Mouse (Mus musculus): Measurements from ENCODE around the gene Igf2bp2. TPM values are rescaled to one million over a fixed set of nuclear protein-coding genes. Genes with fewer than 3 reads are reported as not detected.
A peak's percentile ranks its signal among the peaks of the same experiment; 100 is the strongest.

Igf2bp2 gene
- polyA plus RNA-seq, 1 experiment from 2014 or later: 103 TPM

DNA sequence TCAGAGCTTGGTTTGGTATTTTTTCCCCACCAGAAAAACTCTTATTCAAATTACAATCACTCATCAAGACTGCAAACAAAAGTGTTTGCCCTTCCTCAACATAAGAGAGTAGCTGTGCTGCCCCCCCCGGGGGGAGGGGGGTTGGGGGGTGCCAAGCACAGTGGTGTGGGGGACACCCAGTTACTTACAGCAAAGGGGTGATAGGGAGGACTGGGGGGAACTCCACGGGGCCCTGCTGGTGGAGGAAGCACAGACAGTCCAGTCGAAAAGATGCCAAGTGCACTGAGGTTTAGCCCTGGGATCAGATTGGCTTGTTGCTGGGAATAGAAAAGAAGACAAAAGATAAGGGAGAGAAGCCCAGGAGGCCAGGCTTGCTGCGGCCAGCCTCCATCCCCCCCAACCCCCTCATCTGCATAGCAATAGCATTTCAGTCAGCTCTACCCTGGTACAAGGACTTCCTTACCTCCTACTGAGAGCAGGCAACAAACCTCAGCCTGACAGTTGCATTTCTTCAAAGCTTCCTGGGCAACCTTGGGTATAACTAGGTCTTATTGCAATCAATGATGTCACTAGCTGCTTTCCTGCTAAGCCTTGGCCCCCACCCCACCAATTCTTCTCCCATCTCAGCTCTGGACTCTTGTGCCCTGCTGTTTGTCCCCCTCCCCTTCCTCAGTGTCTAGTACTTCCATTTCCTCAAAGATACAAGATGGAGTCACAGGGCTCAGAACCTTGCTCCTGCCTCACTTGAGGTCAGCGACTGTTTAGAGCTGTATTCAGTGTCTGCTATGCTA lies 87.1 kb downstream of the Igf2bp2 start:
- ATAC-seq (ENCODE audit: insufficient read depth, low FRiP score): 0 out of 2 replicates have a peak, but pooled peaks have one; percentile 7
- Histone ChIP-seq H3K4me2 (ENCODE audit: low read depth, low read length) (no peak overlapping the region), H3K36me3 (ENCODE audit: control insufficient read depth, insufficient read depth, low read length) (peaks cover 5% of the 10 kb centered on the region; the same call in 1 of the 2 replicates), H3K4me1 (ENCODE audit: control insufficient read depth, insufficient read depth, low read length) (no peaks in the 10 kb centered on the region), H3K27me3 (ENCODE audit: control insufficient read depth, insufficient read depth, low read length) (no peaks in the 10 kb centered on the region), H3K27ac (ENCODE audit: low read length) (no peak overlapping the region), H3K9ac (ENCODE audit: low read length) (no peak overlapping the region), H3K4me3 (replicated peaks; ENCODE audit: low read length) (no peak overlapping the region), H3K9me3 (replicated peaks; ENCODE audit: control insufficient read depth, low read length) (no peaks in the 10 kb centered on the region)
- 44% methylated on average over 5 of the region's 5 CpGs for WGBS

DNA sequence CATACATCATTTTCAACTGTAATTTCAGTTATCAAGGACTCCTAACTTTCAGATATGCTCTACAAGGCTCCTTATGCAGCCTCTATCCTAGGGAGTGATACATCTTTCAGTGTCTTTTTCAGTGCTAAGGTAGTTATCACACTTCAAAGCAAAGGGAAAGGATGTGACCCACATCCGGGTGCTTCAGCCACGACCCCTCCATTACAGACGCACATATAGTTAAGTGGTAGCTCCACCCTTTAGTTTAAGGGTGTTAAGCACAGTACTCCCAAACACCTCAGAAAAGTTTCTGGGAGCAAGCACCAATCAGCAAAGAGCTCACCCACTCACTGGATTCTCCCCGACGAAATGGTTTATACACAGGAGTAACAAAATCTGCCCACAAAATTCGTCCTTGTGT lies 88.0 kb downstream of the Igf2bp2 start:
- Histone ChIP-seq H3K4me3 (replicated peaks; ENCODE audit: low read length) (no peak overlapping the region), H3K27ac (ENCODE audit: low read length) (no peak overlapping the region), H3K4me1 (ENCODE audit: control insufficient read depth, insufficient read depth, low read length) (no peaks in the 10 kb centered on the region), H3K9ac (ENCODE audit: low read length) (no peak overlapping the region), H3K27me3 (ENCODE audit: control insufficient read depth, insufficient read depth, low read length) (no peaks in the 10 kb centered on the region), H3K36me3 (ENCODE audit: control insufficient read depth, insufficient read depth, low read length) (peaks cover 3% of the 10 kb centered on the region; the same call in 1 of the 2 replicates), H3K4me2 (ENCODE audit: low read depth, low read length) (no peak overlapping the region), H3K9me3 (replicated peaks; ENCODE audit: control insufficient read depth, low read length) (no peaks in the 10 kb centered on the region)
- WGBS: 73% methylated on average over 6 of the region's 6 CpGs
- no peak for ATAC-seq (ENCODE audit: insufficient read depth, low FRiP score)

DNA sequence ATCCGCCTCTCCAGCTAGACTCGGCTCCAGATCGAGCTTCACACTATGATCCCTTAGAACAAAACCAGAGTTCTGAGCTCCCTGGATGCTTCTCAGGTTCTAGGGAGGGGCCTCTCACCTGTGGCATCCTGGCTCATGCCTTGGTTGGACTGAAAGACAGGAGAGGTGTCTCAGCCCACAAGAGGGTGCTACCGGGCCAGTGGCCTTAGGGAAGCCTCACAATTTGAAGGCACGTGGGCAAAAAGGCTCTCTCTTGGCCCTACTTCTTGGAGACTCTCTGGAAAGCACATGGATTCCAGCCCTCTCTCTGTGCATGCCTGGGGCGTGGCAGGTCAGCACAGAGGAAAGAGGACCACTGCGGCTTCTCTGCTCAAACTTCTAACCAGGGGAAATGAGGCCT lies 91.7 kb downstream of the Igf2bp2 start:
- Histone ChIP-seq H3K4me3 (replicated peaks; ENCODE audit: low read length) (no peak overlapping the region), H3K27me3 (ENCODE audit: control insufficient read depth, insufficient read depth, low read length) (no peaks in the 10 kb centered on the region), H3K4me2 (ENCODE audit: low read depth, low read length) (no peak overlapping the region), H3K27ac (ENCODE audit: low read length) (no peak overlapping the region), H3K9me3 (replicated peaks; ENCODE audit: control insufficient read depth, low read length) (no peaks in the 10 kb centered on the region), H3K9ac (ENCODE audit: low read length) (no peak overlapping the region), H3K36me3 (ENCODE audit: control insufficient read depth, insufficient read depth, low read length) (peaks cover 31% of the 10 kb centered on the region), H3K4me1 (ENCODE audit: control insufficient read depth, insufficient read depth, low read length) (no peaks in the 10 kb centered on the region)
- 80% methylated on average over 7 of the region's 7 CpGs for WGBS
- no peak for ATAC-seq (ENCODE audit: insufficient read depth, low FRiP score)

DNA sequence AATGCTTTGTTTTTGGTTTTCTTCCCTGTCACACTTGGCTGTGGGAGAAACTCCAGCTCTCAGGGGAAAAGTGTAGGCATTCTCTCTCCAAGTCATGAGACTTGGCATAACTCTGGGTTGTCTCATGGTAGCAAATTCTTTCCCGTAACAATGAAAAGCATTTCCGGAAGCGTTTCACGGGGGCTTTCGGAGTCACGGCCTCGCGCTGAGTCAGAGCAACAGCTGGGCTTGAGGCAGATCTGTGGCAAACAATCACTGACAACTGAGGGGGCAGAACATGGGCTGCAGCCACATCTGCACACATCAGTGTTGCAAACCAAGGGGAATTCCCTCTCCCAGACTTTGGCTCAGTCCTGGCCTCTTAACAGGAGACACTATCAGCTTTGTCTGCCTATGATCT lies 95.7 kb downstream of the Igf2bp2 start:
- Histone ChIP-seq H3K4me2 (ENCODE audit: low read depth, low read length) (no peak overlapping the region), H3K27me3 (ENCODE audit: control insufficient read depth, insufficient read depth, low read length) (no peaks in the 10 kb centered on the region), H3K9ac (ENCODE audit: low read length) (no peak overlapping the region), H3K27ac (ENCODE audit: low read length) (no peak overlapping the region), H3K9me3 (replicated peaks; ENCODE audit: control insufficient read depth, low read length) (no peaks in the 10 kb centered on the region), H3K4me1 (ENCODE audit: control insufficient read depth, insufficient read depth, low read length) (no peaks in the 10 kb centered on the region), H3K36me3 (ENCODE audit: control insufficient read depth, insufficient read depth, low read length) (peaks cover 46% of the 10 kb centered on the region), H3K4me3 (replicated peaks; ENCODE audit: low read length) (no peak overlapping the region)
- WGBS: 86% methylated on average over 8 of the region's 8 CpGs
- no peak for ATAC-seq (ENCODE audit: insufficient read depth, low FRiP score)

DNA sequence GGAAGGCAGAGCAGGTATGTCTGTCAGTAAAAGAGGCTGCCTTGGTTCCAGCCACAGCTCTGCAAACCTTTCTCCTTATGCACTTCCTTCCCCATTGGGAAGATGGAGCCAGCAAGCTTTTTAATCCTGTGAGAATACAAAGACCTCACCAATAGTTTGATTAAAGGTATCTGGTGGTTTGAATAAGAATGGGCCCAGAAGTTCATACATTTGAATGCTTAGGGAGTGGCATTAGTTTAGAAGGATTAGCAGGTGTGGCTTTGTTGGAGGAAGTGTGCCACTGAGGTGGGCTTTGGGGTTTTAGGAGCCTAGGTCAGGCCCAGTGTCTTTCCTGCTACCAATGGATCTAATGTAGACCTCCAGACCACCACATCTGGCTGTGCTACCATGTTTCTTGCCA lies 97.6 kb downstream of the Igf2bp2 start:
- Histone ChIP-seq H3K4me2 (ENCODE audit: low read depth, low read length) (no peak overlapping the region), H3K9ac (ENCODE audit: low read length) (no peak overlapping the region), H3K27me3 (ENCODE audit: control insufficient read depth, insufficient read depth, low read length) (no peaks in the 10 kb centered on the region), H3K4me1 (ENCODE audit: control insufficient read depth, insufficient read depth, low read length) (no peaks in the 10 kb centered on the region), H3K27ac (ENCODE audit: low read length) (no peak overlapping the region), H3K9me3 (replicated peaks; ENCODE audit: control insufficient read depth, low read length) (no peaks in the 10 kb centered on the region), H3K4me3 (replicated peaks; ENCODE audit: low read length) (no peak overlapping the region), H3K36me3 (ENCODE audit: control insufficient read depth, insufficient read depth, low read length) (peaks cover 46% of the 10 kb centered on the region)
- ATAC-seq (ENCODE audit: insufficient read depth, low FRiP score): no peak

DNA sequence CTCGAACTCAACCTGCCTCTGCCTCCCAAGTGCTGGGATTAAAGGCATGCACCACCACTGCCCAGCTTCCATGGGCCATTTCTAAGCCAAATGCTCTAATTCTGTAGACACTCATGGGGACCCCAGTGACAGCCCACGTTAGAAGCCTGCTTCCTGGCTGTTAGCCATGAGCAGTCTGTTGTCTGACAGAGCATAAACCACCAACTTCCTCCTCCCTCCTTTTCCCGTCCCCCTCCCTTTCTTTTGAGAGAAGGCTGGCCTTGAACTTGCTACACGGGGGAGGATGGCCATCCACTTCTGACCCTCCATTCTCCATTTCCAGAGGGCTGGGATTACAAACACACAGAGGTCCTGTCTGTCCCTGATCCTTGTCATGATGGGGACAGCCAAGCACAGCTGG lies 100.8 kb downstream of the Igf2bp2 start:
- no peak for ATAC-seq (ENCODE audit: insufficient read depth, low FRiP score)
- no peaks in the 10 kb centered on the region for H3K9me3 ChIP-seq (replicated peaks; ENCODE audit: control insufficient read depth, low read length)
- H3K27ac ChIP-seq (ENCODE audit: low read length): no peak overlapping the region
- no peak overlapping the region for H3K4me3 ChIP-seq (replicated peaks; ENCODE audit: low read length)
- 65% methylated on average over 4 of the region's 4 CpGs for WGBS
- no peaks in the 10 kb centered on the region for H3K27me3 ChIP-seq (ENCODE audit: control insufficient read depth, insufficient read depth, low read length)
- peaks cover 26% of the 10 kb centered on the region for H3K36me3 ChIP-seq (ENCODE audit: control insufficient read depth, insufficient read depth, low read length)
- no peaks in the 10 kb centered on the region for H3K4me1 ChIP-seq (ENCODE audit: control insufficient read depth, insufficient read depth, low read length)
- H3K9ac ChIP-seq (ENCODE audit: low read length): no peak overlapping the region
- no peak overlapping the region for H3K4me2 ChIP-seq (ENCODE audit: low read depth, low read length)

DNA sequence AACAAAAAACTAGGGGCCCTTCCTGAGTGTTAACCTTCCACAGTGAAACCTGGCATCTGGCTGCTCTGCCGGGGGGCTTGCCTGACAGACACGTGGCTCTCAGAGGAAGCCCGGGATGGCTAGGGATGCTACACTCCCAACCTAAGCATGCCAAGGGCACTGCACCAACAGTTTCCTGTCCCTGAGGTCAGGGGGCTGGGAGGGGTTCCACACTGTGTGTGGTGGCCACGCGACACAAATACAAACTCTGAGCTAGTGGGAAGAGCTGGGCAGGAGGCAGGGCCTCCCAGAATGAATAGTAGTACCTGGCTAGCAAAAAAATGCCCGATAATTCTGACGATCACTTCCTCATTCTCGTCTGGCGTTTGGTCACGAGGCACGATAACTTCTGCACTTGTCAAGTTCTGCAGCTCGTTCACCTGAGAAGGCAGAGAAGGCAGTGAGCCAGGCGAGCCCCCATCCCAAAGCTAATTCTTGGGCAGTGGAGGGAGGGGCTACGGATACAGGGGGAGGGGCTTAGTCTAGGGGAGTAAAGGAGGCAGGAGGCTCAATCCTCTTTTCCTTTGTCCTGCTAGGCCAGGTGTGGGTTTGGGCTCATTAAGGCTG lies 101.4 kb downstream of the Igf2bp2 start:
- no peak for ATAC-seq (ENCODE audit: insufficient read depth, low FRiP score)
- Histone ChIP-seq H3K9me3 (replicated peaks; ENCODE audit: control insufficient read depth, low read length) (no peaks in the 10 kb centered on the region), H3K9ac (ENCODE audit: low read length) (no peak overlapping the region), H3K4me3 (replicated peaks; ENCODE audit: low read length) (no peak overlapping the region), H3K36me3 (ENCODE audit: control insufficient read depth, insufficient read depth, low read length) (peaks cover 21% of the 10 kb centered on the region), H3K4me2 (ENCODE audit: low read depth, low read length) (no peak overlapping the region), H3K27me3 (ENCODE audit: control insufficient read depth, insufficient read depth, low read length) (no peaks in the 10 kb centered on the region), H3K4me1 (ENCODE audit: control insufficient read depth, insufficient read depth, low read length) (no peaks in the 10 kb centered on the region), H3K27ac (ENCODE audit: low read length) (no peak overlapping the region)
- 68% methylated on average over 14 of the region's 14 CpGs for WGBS

DNA sequence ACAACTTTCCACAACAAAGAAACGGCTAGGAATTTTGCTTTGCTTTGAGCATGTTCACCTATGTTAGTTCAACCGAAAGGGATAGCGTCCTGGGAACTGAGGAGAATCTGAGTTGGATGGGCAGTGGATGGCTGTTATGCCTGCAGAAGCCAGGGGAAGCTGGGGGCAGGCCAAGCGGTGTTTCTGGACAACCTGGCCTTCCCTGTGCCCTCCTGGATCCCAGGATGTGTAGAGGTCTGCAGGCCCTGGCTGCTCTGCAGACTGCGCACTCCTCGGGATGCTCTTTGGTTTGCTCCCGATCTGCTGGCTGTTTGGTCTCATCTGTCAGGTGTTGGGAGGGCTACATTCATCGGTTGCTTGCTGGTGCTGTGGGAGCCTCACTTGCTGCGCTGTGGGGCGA lies 102.7 kb downstream of the Igf2bp2 start:
- H3K27ac ChIP-seq (ENCODE audit: low read length): no peak overlapping the region
- H3K9ac ChIP-seq (ENCODE audit: low read length): no peak overlapping the region
- WGBS: 91% methylated on average over 10 of the region's 10 CpGs
- H3K4me2 ChIP-seq (ENCODE audit: low read depth, low read length): no peak overlapping the region
- no peak for ATAC-seq (ENCODE audit: insufficient read depth, low FRiP score)
- H3K9me3 ChIP-seq (replicated peaks; ENCODE audit: control insufficient read depth, low read length): no peaks in the 10 kb centered on the region
- no peaks in the 10 kb centered on the region for H3K27me3 ChIP-seq (ENCODE audit: control insufficient read depth, insufficient read depth, low read length)
- H3K4me1 ChIP-seq (ENCODE audit: control insufficient read depth, insufficient read depth, low read length): no peaks in the 10 kb centered on the region
- H3K4me3 ChIP-seq (replicated peaks; ENCODE audit: low read length): no peak overlapping the region
- peaks cover 16% of the 10 kb centered on the region for H3K36me3 ChIP-seq (ENCODE audit: control insufficient read depth, insufficient read depth, low read length)

DNA sequence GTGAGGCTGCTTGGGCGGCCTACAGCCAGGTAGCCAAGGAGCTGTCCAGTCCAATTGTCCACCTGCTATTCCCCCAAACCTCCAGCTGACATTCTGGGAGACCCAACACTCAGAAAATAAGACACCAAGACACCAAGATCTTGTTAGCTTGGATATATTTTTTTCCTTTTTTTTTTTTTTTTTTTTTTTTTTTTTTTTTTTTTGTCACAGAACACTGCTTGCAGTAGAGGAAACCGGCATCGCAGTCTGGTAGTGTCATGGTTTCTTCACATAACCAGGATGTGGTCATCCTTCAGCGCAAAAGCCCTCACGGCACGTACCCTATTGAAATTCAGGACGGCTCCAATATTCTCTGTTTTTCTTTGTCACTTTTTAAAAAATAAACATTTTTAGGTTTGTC lies 104.2 kb downstream of the Igf2bp2 start:
- H3K27ac ChIP-seq (ENCODE audit: low read length): no peak overlapping the region
- no peak overlapping the region for H3K9ac ChIP-seq (ENCODE audit: low read length)
- no peak overlapping the region for H3K4me2 ChIP-seq (ENCODE audit: low read depth, low read length)
- ATAC-seq (ENCODE audit: insufficient read depth, low FRiP score): no peak
- peaks cover 10% of the 10 kb centered on the region for H3K36me3 ChIP-seq (ENCODE audit: control insufficient read depth, insufficient read depth, low read length)
- H3K4me1 ChIP-seq (ENCODE audit: control insufficient read depth, insufficient read depth, low read length): no peaks in the 10 kb centered on the region
- no peaks in the 10 kb centered on the region for H3K9me3 ChIP-seq (replicated peaks; ENCODE audit: control insufficient read depth, low read length)
- 94% methylated on average over 7 of the region's 7 CpGs for WGBS
- H3K27me3 ChIP-seq (ENCODE audit: control insufficient read depth, insufficient read depth, low read length): no peaks in the 10 kb centered on the region
- no peak overlapping the region for H3K4me3 ChIP-seq (replicated peaks; ENCODE audit: low read length)
